Mouse (Mus musculus) stomach, postnatal 0 days (tissue): ENCODE results near the gene Mogs.

Experiments
- CTCF ChIP-seq: IDR thresholded peaks from 2 replicates; pipeline ENCODE4 v1.5.1; 2016; ENCODE audit warnings: antibody characterized with exemption, low read depth, mild to moderate bottlenecking, moderate library complexity
- EP300 ChIP-seq: optimal IDR thresholded peaks from 2 replicates; pipeline ENCODE3; 2016; ENCODE audit warnings: antibody characterized with exemption

- TF ChIP-seq CTCF (no peak), EP300 (no peak)
Observed at GRCm38 (mm10) chr6:83065995-83066394, 49.3 kb upstream of the Mogs start.
